Mouse (Mus musculus): ENCODE results near the gene Daam1. TPM values are rescaled to one million over a fixed set of nuclear protein-coding genes. Genes with fewer than 3 reads are reported as not detected.

The Daam1 gene
- polyA plus RNA-seq (2015; fragmentation: Nextera tagmentation; extraction: Ambion mirVana), result 5.0 and 5.6 TPM in 2 replicates

- DNase-seq (ENCODE audit: low spot score), result peak; percentile 100
- peak; percentile 38 for TF ChIP-seq CTCF (IDR thresholded peaks at IDR 0.05; ENCODE audit: low read depth)
- Histone ChIP-seq H3K4me1 (replicated peaks; ENCODE audit: insufficient read depth, low read length) (peaks cover 11% of the 10 kb centered on the region; the same call in 1 of the 2 replicates), H3K27ac (peak within 1 kb of the TSS; percentile 91), H3K4me3 (replicated peaks; ENCODE audit: low read depth, low read length) (peak within 1 kb of the TSS; percentile 77), H3K36me3 (ENCODE audit: insufficient read depth, low read length) (no peaks in the 10 kb centered on the region), H3K9ac (ENCODE audit: low read depth, low read length) (peak within 1 kb of the TSS; percentile 68), H3K9me3 (replicated peaks; ENCODE audit: low read length) (no peaks in the 10 kb centered on the region), H3K27me3 (ENCODE audit: insufficient read depth, low read length) (0 out of 2 replicates have a peak, but pooled peaks cover 3% of the 10 kb centered on the region), H3K4me2 (ENCODE audit: low read length) (peak within 1 kb of the TSS; percentile 78)
- peak; percentile 100 for ATAC-seq (replicated peaks; ENCODE audit: low FRiP score, low read depth)
- under 1% methylated on average over 35 of the region's 35 CpGs for WGBS
Observed at GRCm38 (mm10) chr12:71830607-71831257, at the start of gene Daam1. Gene Daam1, plus strand, starts transcription at chr12:71831078.

- ATAC-seq (replicated peaks; ENCODE audit: low FRiP score, low read depth), result no peak; the same call in 1 of the 2 replicates
Observed at GRCm38 (mm10) chr12:71781220-71781619, 49.7 kb upstream of the Daam1 start.

GRCm38 (mm10) chr12:71783970-71784369 is 46.9 kb upstream of the Daam1 start:
- no peaks in the 10 kb centered on the region for H3K9me3 ChIP-seq (replicated peaks; ENCODE audit: low read length)
- WGBS, result 41% methylated on average over 3 of the region's 3 CpGs

More at GRCm38 (mm10) chr12:71781220-71781619, 49.7 kb upstream of the Daam1 start:
- no peak overlapping the region for H3K4me2 ChIP-seq (ENCODE audit: low read length)
- peaks cover 8% of the 10 kb centered on the region; the same call in 1 of the 2 replicates for H3K4me1 ChIP-seq (replicated peaks; ENCODE audit: insufficient read depth, low read length)
- WGBS, result 30% methylated on average over 7 of the region's 7 CpGs
- DNase-seq (ENCODE audit: low spot score), result peak; percentile 51
- H3K36me3 ChIP-seq (ENCODE audit: insufficient read depth, low read length), result no peaks in the 10 kb centered on the region
- no peak overlapping the region for H3K9ac ChIP-seq (ENCODE audit: low read depth, low read length)
- H3K27ac ChIP-seq, result 0 out of 2 replicates have a peak overlapping the region, but pooled peaks have one; percentile 34
- no peak for TF ChIP-seq CTCF (IDR thresholded peaks at IDR 0.05; ENCODE audit: low read depth)
- no peak overlapping the region for H3K4me3 ChIP-seq (replicated peaks; ENCODE audit: low read depth, low read length)
- H3K27me3 ChIP-seq (ENCODE audit: insufficient read depth, low read length), result no peaks in the 10 kb centered on the region
- no peaks in the 10 kb centered on the region for H3K9me3 ChIP-seq (replicated peaks; ENCODE audit: low read length)

GRCm38 (mm10) chr12:71784666-71785255 is 46.1 kb upstream of the Daam1 start:
- no peak for ATAC-seq (replicated peaks; ENCODE audit: low FRiP score, low read depth)
- H3K27me3 ChIP-seq (ENCODE audit: insufficient read depth, low read length), result no peaks in the 10 kb centered on the region
- no peaks in the 10 kb centered on the region for H3K4me1 ChIP-seq (replicated peaks; ENCODE audit: insufficient read depth, low read length)
- H3K9ac ChIP-seq (ENCODE audit: low read depth, low read length), result no peak overlapping the region
- no peak overlapping the region for H3K4me2 ChIP-seq (ENCODE audit: low read length)
- no peak for DNase-seq (ENCODE audit: low spot score)
- WGBS, result 29% methylated on average over 11 of the region's 11 CpGs
- no peaks in the 10 kb centered on the region for H3K9me3 ChIP-seq (replicated peaks; ENCODE audit: low read length)
- no peak overlapping the region for H3K27ac ChIP-seq
- no peak overlapping the region for H3K4me3 ChIP-seq (replicated peaks; ENCODE audit: low read depth, low read length)
- H3K36me3 ChIP-seq (ENCODE audit: insufficient read depth, low read length), result no peaks in the 10 kb centered on the region
- TF ChIP-seq CTCF (IDR thresholded peaks at IDR 0.05; ENCODE audit: low read depth), result no peak

More at GRCm38 (mm10) chr12:71783970-71784369, 46.9 kb upstream of the Daam1 start:
- DNase-seq (ENCODE audit: low spot score) (peak; percentile 27), ATAC-seq (replicated peaks; ENCODE audit: low FRiP score, low read depth) (no peak)
- no peaks in the 10 kb centered on the region for H3K27me3 ChIP-seq (ENCODE audit: insufficient read depth, low read length)
- no peak overlapping the region for H3K9ac ChIP-seq (ENCODE audit: low read depth, low read length)
- H3K4me3 ChIP-seq (replicated peaks; ENCODE audit: low read depth, low read length), result no peak overlapping the region
- H3K36me3 ChIP-seq (ENCODE audit: insufficient read depth, low read length), result no peaks in the 10 kb centered on the region
- no peak overlapping the region for H3K4me2 ChIP-seq (ENCODE audit: low read length)
- no peak for TF ChIP-seq CTCF (IDR thresholded peaks at IDR 0.05; ENCODE audit: low read depth)
- H3K4me1 ChIP-seq (replicated peaks; ENCODE audit: insufficient read depth, low read length), result no peaks in the 10 kb centered on the region
- no peak overlapping the region for H3K27ac ChIP-seq

DNA sequence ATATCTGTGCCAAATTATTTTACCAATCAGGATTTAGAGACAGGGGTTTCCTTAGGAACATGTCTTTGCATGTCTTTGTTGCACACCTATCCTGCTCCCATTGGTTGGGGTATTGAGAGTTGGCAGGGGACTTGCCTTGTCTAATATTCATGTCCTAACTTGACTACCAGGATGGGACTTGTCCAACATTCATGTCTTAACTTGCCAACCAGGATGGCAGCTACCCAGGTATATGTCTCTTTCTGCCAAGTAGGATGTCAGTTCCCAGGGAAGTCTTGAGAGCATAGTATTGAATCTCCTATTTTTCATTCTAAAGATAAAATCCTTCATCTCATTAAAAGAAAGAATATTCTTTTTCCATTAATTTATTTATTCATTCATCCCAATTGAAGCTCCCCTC is 44.4 kb upstream of the Daam1 start:
- ATAC-seq (replicated peaks; ENCODE audit: low FRiP score, low read depth), result no peak
- no peak overlapping the region for H3K9ac ChIP-seq (ENCODE audit: low read depth, low read length)
- H3K27ac ChIP-seq, result no peak overlapping the region
- TF ChIP-seq CTCF (IDR thresholded peaks at IDR 0.05; ENCODE audit: low read depth), result no peak
- no peak overlapping the region for H3K4me3 ChIP-seq (replicated peaks; ENCODE audit: low read depth, low read length)
- no peak overlapping the region for H3K4me2 ChIP-seq (ENCODE audit: low read length)
- no peaks in the 10 kb centered on the region for H3K36me3 ChIP-seq (ENCODE audit: insufficient read depth, low read length)
- no peaks in the 10 kb centered on the region for H3K27me3 ChIP-seq (ENCODE audit: insufficient read depth, low read length)
- H3K9me3 ChIP-seq (replicated peaks; ENCODE audit: low read length), result no peaks in the 10 kb centered on the region
- no peaks in the 10 kb centered on the region for H3K4me1 ChIP-seq (replicated peaks; ENCODE audit: insufficient read depth, low read length)
- no peak for DNase-seq (ENCODE audit: low spot score)

- H3K9me3 ChIP-seq (replicated peaks; ENCODE audit: low read length), result no peaks in the 10 kb centered on the region
- no peaks in the 10 kb centered on the region for H3K27me3 ChIP-seq (ENCODE audit: insufficient read depth, low read length)
- peak; percentile 40 for DNase-seq (ENCODE audit: low spot score)
- TF ChIP-seq CTCF (IDR thresholded peaks at IDR 0.05; ENCODE audit: low read depth), result no peak
- H3K4me2 ChIP-seq (ENCODE audit: low read length), result no peak overlapping the region
- 69% methylated on average over 4 of the region's 4 CpGs for WGBS
- H3K36me3 ChIP-seq (ENCODE audit: insufficient read depth, low read length), result no peaks in the 10 kb centered on the region
- H3K4me3 ChIP-seq (replicated peaks; ENCODE audit: low read depth, low read length), result no peak overlapping the region
- no peak overlapping the region for H3K9ac ChIP-seq (ENCODE audit: low read depth, low read length)
- H3K4me1 ChIP-seq (replicated peaks; ENCODE audit: insufficient read depth, low read length), result no peaks in the 10 kb centered on the region
- no peak for ATAC-seq (replicated peaks; ENCODE audit: low FRiP score, low read depth)
- H3K27ac ChIP-seq, result no peak overlapping the region
Observed at GRCm38 (mm10) chr12:71788791-71789190, 42.1 kb upstream of the Daam1 start.
